Mouse (Mus musculus) heart, postnatal 10 days (tissue): Measurements from ENCODE around the gene Igf2bp2. TPM values are rescaled to one million over a fixed set of nuclear protein-coding genes. Genes with fewer than 3 reads are reported as not detected.

Experiments
- DNase-seq, 2 experiments: peaks; one replicate each; pipeline ENCODE4 v3.0.0; 2021
- intact Hi-C: fragments of 180-260 bp; cut with DNase I; formaldehyde crosslinking; loops from one replicate; pipeline ENCODE4 v1.15.1; 2025
- total RNA-seq, 2 experiments: library from RNA; stranded (reverse); gene quantifications; 2 replicates each; pipeline ENCODE4 v1.2.3; 2021

Igf2bp2 gene
- total RNA-seq, 2 experiments from 2014 or later, result 11.6 to 20.0 TPM

- intact Hi-C loops, result no loop called here
- no peak for DNase-seq
These were observed 109.7 kb downstream of the Igf2bp2 start for GRCm38 (mm10) chr16:22053411-22053810.

DNA sequence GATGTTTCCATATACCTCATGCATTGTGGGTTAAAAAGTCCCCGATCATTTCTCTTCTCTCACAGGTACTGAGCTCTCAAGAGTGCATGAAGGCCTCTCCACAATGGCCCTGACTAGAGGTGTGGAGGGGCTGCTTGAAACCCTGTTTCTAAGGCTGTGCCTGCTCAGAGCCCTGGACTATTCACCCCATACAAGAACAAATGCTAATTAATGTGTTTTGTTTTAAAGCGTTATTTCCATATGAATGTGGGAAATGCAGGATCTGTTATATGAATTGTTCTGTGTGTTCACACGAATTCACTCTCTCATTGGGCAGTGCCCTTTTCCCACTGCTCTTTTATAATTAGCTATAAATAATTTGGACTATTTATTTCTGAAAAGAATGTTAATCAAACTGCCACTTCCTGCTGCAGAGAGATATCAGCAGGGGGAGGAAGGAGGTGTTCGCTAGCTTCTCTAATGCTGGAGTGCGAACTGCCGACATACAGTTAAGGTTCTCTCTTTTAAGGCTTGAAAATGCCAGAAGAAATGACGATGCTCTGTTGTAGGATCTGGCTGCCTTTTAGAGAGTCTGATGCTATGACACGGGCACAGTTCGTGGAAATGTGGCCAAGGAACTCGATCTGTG, 116.2 kb downstream of the Igf2bp2 start:
- intact Hi-C loops, result no loop called here
- no peak for DNase-seq

DNA sequence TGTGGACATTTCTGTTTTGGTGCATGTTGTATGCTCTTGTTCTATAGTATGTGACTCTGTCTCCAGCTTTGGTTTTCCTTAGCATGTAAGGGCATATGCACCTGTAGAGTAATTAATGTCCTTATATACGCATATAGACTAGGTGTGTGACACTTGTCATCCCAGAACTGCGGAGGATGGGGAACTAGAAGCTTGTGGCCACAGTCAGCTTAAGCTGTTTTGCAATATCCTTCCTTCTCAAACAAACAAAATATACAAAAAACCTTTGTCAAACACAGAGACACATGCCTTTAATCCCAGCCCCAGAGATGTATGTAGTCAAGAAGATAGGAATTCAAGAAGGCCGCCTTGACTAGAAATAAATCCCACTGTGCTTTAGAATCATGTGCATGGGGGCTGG, 117.2 kb downstream of the Igf2bp2 start:
- intact Hi-C loops, result no loop called here
- DNase-seq, result no peak

GRCm38 (mm10) chr16:22043830-22044229, 119.3 kb downstream of the Igf2bp2 start:
- no peak for DNase-seq
- intact Hi-C loops, result no loop called here

DNA sequence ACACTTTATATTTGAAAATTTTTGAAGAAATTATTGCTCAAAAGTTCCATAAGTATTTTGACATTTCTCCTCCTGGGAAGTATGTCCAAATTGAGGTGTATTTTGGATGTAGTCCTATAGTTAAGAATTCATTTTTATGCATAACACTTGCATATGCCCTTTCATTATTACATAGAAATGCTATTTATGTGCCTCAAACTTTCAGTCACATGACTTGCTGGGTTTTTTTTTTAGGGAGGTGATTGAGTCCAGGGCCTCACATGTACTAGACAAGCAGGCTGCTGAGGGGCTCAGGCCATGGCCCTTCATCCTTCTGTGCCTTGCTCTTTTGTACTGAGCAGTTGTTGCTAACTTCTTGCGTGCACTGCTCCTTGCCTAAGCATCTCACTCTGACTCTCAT, 123.1 kb downstream of the Igf2bp2 start:
- intact Hi-C loops, result no loop called here
- no peak for DNase-seq

GRCm38 (mm10) chr16:22038554-22038953, 124.5 kb downstream of the Igf2bp2 start:
- intact Hi-C loops, result no loop called here
- no peak for DNase-seq

- intact Hi-C loops, result no loop called here
- no peak for DNase-seq
These were observed 135.6 kb downstream of the Igf2bp2 start for GRCm38 (mm10) chr16:22027474-22027873.

DNA sequence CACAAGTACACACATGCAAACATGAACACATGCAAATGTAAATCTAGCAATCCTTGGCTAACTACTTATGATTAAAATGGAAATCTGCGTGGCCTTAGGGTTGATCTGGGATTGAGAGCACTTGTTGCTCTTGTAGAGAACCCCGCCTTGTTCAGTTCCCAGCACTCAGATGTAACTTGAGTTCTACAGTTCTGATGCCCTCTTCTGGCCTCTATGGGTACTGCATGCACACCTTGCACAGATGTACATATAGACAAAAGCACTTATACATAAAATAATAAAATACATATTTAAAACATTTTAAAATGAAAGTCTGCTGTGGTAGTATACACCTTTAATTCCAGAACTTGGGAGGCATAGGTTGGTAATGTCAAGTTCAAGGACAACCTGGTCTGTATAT, 141.0 kb downstream of the Igf2bp2 start:
- intact Hi-C loops, result loop anchor here (5.0 kb wide), 1 partner anchor 185 kb away; no protein-coding TSS in a partner anchor
- peak in 1 of 2 experiments; percentile 14 for DNase-seq

GRCm38 (mm10) chr16:22015569-22015968, 147.5 kb downstream of the Igf2bp2 start:
- intact Hi-C loops, result no loop called here

GRCm38 (mm10) chr16:22009596-22009995, 153.5 kb downstream of the Igf2bp2 start:
- DNase-seq, result no peak
- intact Hi-C loops, result loop anchor here (5.0 kb wide), 1 partner anchor 62 kb away; the partner anchor contains the start of gene Tmem41a

More at GRCm38 (mm10) chr16:22015569-22015968, 147.5 kb downstream of the Igf2bp2 start:
- DNase-seq, result no peak

DNA sequence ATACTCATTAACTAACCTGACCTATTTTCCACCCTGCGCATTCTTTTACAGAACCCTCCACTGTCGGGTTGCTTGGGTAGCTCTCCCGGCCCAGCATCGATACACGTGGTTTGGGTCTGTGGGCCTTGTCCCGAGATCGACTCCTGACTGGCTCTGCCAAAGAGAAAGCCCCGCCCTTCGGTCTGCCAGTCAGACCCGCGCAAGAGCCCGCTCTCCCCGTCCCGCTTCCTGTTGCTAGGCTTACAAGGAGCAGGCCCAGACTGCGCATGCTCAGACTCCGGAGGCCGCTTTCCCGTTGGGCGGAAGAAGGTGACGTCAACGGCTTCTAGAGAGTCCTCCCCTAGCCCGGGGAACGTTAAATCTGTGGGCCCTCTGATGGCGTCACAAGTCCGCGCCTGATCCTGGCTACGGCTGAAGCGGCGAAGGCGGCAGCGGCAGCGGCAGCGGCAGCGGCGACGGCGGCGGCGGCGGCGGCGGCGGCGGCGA, 154.0 kb downstream of the Igf2bp2 start, which contains the start of gene Senp2:
Gene Senp2 (plus strand): TSS at position 386 of the 486 bp plus-strand sequence.
- DNase-seq, result peak; percentile 100
- intact Hi-C loops, result loop anchor here (5.0 kb wide), 1 partner anchor 62 kb away; the partner anchor contains the start of gene Tmem41a

Other genes starting within 250 kb of the Igf2bp2 start
- 10 to 100 TPM; 14.4 to 15.5 TPM for gene Tmem41a, start 215.7 kb downstream of the Igf2bp2 start, total RNA-seq
- gene Liph, start 167.6 kb downstream of the Igf2bp2 start, total RNA-seq, result under 1 TPM in 1 of 2 experiments, not detected in 1; 0.12 TPM
- gene Senp2, start 153.8 kb downstream of the Igf2bp2 start, total RNA-seq, result 10 to 100 TPM; 19.9 to 22.8 TPM
- 10 to 100 TPM; 73.8 to 74.8 TPM for gene Tra2b, start 102.7 kb upstream of the Igf2bp2 start, total RNA-seq